In the genomic region with DNA sequence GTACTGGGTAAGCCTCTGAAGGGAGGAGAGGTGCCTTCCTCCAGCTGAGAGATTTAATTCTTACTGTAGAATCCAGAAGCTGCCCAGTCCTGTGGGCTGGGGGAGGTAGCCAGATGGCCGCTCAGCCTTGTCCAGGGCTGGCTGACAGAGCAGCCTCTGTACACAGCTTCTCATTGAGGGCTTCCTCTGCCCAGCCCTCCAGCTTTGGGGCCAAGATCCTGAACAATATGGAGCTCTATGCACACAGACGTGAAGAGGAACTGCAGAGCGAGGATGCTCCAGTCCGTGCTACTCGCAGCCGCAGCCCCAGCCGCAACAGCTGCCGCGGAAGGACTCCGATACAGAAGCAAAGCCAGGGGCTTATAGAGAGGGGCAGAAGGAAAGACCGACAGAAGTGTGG, we compare ENCODE assay signal across 9 mouse cellular contexts.
DNase-seq lines count a peak whose midpoint lies in the region; ATAC-seq and TF ChIP-seq lines count a peak whose summit lies in the region.
"Had no signal": no experiment of that assay in that cellular context is flagged by ENCODE, and none has a peak within 500 bp of the region (broad histone marks: within the 10 kb centered on the region; RNA-seq: fewer than 3 reads in every experiment).

No protein-coding gene starts in this region.

- no peaks in the 10 kb centered on the region for H3K36me3 ChIP-seq in forebrain, embryonic 10.5 days (replicated peaks)
- H3K36me3 ChIP-seq in forebrain, embryonic 14.5 days (ENCODE audit: control insufficient read depth, insufficient read depth, low read length): no peaks in the 10 kb centered on the region
- H3K36me3 ChIP-seq in lung, embryonic 14.5 days (ENCODE audit: insufficient read depth): no peaks in the 10 kb centered on the region
- H3K36me3 ChIP-seq in lung, postnatal 0 days (ENCODE audit: insufficient read depth, low read length): no peaks in the 10 kb centered on the region
- H3K36me3 ChIP-seq in liver, embryonic 12.5 days: no peaks in the 10 kb centered on the region

- H3K4me1 ChIP-seq in forebrain, embryonic 10.5 days: peaks cover 30% of the 10 kb centered on the region
- H3K4me1 ChIP-seq in forebrain, embryonic 14.5 days (ENCODE audit: control insufficient read depth, insufficient read depth, low read length): peaks cover 11% of the 10 kb centered on the region
- peaks cover 37% of the 10 kb centered on the region for H3K4me1 ChIP-seq in lung, embryonic 14.5 days (ENCODE audit: insufficient read depth)
- peaks cover 9% of the 10 kb centered on the region; the same call in 1 of the 2 replicates for H3K4me1 ChIP-seq in lung, postnatal 0 days (ENCODE audit: insufficient read depth, low read depth, low read length)
- H3K4me1 ChIP-seq in liver, embryonic 12.5 days: peaks cover 13% of the 10 kb centered on the region

- no peak for TF ChIP-seq CTCF in lung, embryonic 14.5 days (IDR thresholded peaks at IDR 0.05; ENCODE audit: low read depth)
- TF ChIP-seq CTCF in lung, postnatal 0 days (IDR thresholded peaks at IDR 0.05): no peak

- no peak for ATAC-seq in forebrain, embryonic 14.5 days
- no peak for ATAC-seq in lung, embryonic 14.5 days (ENCODE audit: insufficient read depth)
- ATAC-seq in lung, postnatal 0 days: no peak; the same call in 1 of the 2 replicates
- no peak for ATAC-seq in liver, embryonic 12.5 days

- no peak for DNase-seq in forebrain, embryonic 10.5 days (ENCODE audit: extremely low spot score, low spot score)
- DNase-seq in forebrain, embryonic 14.5 days (ENCODE audit: low spot score): no peak
- peak; percentile 25 for DNase-seq in lung, embryonic 14.5 days
- no peak for DNase-seq in lung, postnatal 0 days (ENCODE audit: low spot score)
- peak; percentile 31 to 60 for DNase-seq in layer of hippocampus, postnatal 14 days (ENCODE audit: low spot score in 2 of 2)
- DNase-seq in right cerebral cortex, postnatal 25 days: peak; percentile 17
- no peak for DNase-seq in spleen, postnatal 14 days (ENCODE audit: low spot score in 2 of 2)
- DNase-seq: gastrocnemius, postnatal 25 days had no signal

- H3K9ac ChIP-seq in forebrain, embryonic 14.5 days (ENCODE audit: low read length): no peak overlapping the region
- H3K9ac ChIP-seq in lung, embryonic 14.5 days: no peak overlapping the region
- no peak overlapping the region for H3K9ac ChIP-seq in lung, postnatal 0 days (replicated peaks; ENCODE audit: low read depth)
- H3K9ac ChIP-seq in liver, embryonic 12.5 days: no peak overlapping the region

- H3K27ac ChIP-seq in forebrain, embryonic 10.5 days: 0 out of 2 replicates have a peak overlapping the region, but pooled peaks have one; percentile 48
- no peak overlapping the region for H3K27ac ChIP-seq in forebrain, embryonic 14.5 days (ENCODE audit: low read depth, low read length)
- H3K27ac ChIP-seq in lung, embryonic 14.5 days (ENCODE audit: low read depth): peak overlapping the region; percentile 63; the same call in 1 of the 2 replicates
- H3K27ac ChIP-seq in lung, postnatal 0 days (ENCODE audit: low read length): no peak overlapping the region
- no peak overlapping the region for H3K27ac ChIP-seq in liver, embryonic 12.5 days

- no peak overlapping the region for H3K4me3 ChIP-seq in forebrain, embryonic 10.5 days
- H3K4me3 ChIP-seq in forebrain, embryonic 14.5 days (ENCODE audit: low read depth, low read length): no peak overlapping the region
- H3K4me3 ChIP-seq in lung, embryonic 14.5 days (ENCODE audit: low read depth, low read length): no peak overlapping the region
- no peak overlapping the region for H3K4me3 ChIP-seq in lung, postnatal 0 days (ENCODE audit: low read depth, low read length)
- H3K4me3 ChIP-seq in liver, embryonic 12.5 days: no peak overlapping the region

- H3K9me3 ChIP-seq in forebrain, embryonic 10.5 days: no peaks in the 10 kb centered on the region
- no peaks in the 10 kb centered on the region for H3K9me3 ChIP-seq in forebrain, embryonic 14.5 days (replicated peaks; ENCODE audit: control insufficient read depth, low read length)
- H3K9me3 ChIP-seq in lung, embryonic 14.5 days (ENCODE audit: low read depth, low read length): no peaks in the 10 kb centered on the region
- H3K9me3 ChIP-seq in lung, postnatal 0 days (ENCODE audit: low read length): no peaks in the 10 kb centered on the region
- no peaks in the 10 kb centered on the region for H3K9me3 ChIP-seq in liver, embryonic 12.5 days (replicated peaks)

- TF ChIP-seq EP300 in lung, postnatal 0 days (IDR thresholded peaks at IDR 0.05): no peak

- H3K4me2 ChIP-seq in forebrain, embryonic 14.5 days (ENCODE audit: low read length): no peak overlapping the region
- peak overlapping the region; percentile 29; the same call in 1 of the 2 replicates for H3K4me2 ChIP-seq in lung, embryonic 14.5 days
- no peak overlapping the region for H3K4me2 ChIP-seq in lung, postnatal 0 days (replicated peaks; ENCODE audit: low read depth, low read length)
- H3K4me2 ChIP-seq in liver, embryonic 12.5 days: no peak overlapping the region

- no peaks in the 10 kb centered on the region; the same call in 1 of the 2 replicates for H3K27me3 ChIP-seq in forebrain, embryonic 10.5 days (ENCODE audit: poor library complexity, severe bottlenecking)
- H3K27me3 ChIP-seq in forebrain, embryonic 14.5 days (replicated peaks; ENCODE audit: control insufficient read depth, insufficient read depth, low read length): no peaks in the 10 kb centered on the region
- no peaks in the 10 kb centered on the region for H3K27me3 ChIP-seq in lung, embryonic 14.5 days (ENCODE audit: insufficient read depth, low read length)
- H3K27me3 ChIP-seq in lung, postnatal 0 days (replicated peaks; ENCODE audit: insufficient read depth, low read length): 0 out of 2 replicates have a peak, but pooled peaks cover 3% of the 10 kb centered on the region
- peaks cover 6% of the 10 kb centered on the region; the same call in 1 of the 2 replicates for H3K27me3 ChIP-seq in liver, embryonic 12.5 days (replicated peaks)

- 75% methylated on average over 11 of the region's 11 CpGs for WGBS in forebrain, embryonic 10.5 days
- 75% methylated on average over 11 of the region's 11 CpGs for WGBS in forebrain, embryonic 14.5 days
- WGBS in lung, embryonic 14.5 days: 59% methylated on average over 11 of the region's 11 CpGs
- 39% methylated on average over 11 of the region's 11 CpGs for WGBS in lung, postnatal 0 days
- 79% methylated on average over 11 of the region's 11 CpGs for WGBS in liver, embryonic 12.5 days (ENCODE audit: insufficient replicate concordance)

Comparison
In these comparisons a context has a peak if more than half of its experiments do, and no peak if none do; other contexts are left out.
1. DNase-seq: peak in lung, embryonic 14.5 days (single experiment), layer of hippocampus, postnatal 14 days (2 of 2) and right cerebral cortex, postnatal 25 days (single experiment); none in forebrain, embryonic 10.5 days (single experiment), forebrain, embryonic 14.5 days (single experiment), lung, postnatal 0 days (single experiment) and spleen, postnatal 14 days (0 of 2).
2. H3K27ac ChIP-seq: peak in forebrain, embryonic 10.5 days (single experiment) and lung, embryonic 14.5 days (single experiment); none in forebrain, embryonic 14.5 days (single experiment), lung, postnatal 0 days (single experiment) and liver, embryonic 12.5 days (single experiment).